Mouse (Mus musculus): ENCODE results near the gene Hck.
A peak's percentile ranks its signal among the peaks of the same experiment; 100 is the strongest.

The Hck gene

GRCm38 (mm10) chr2:153149742-153150141, 41.5 kb downstream of the Hck start:
- no peak for DNase-seq (ENCODE audit: low spot score in 2 of 2)

- no peak for DNase-seq (ENCODE audit: low spot score in 2 of 2)
Observed at GRCm38 (mm10) chr2:153151026-153151425, 42.8 kb downstream of the Hck start.

GRCm38 (mm10) chr2:153151926-153152665, 43.8 kb downstream of the Hck start:
- no peak for DNase-seq (ENCODE audit: low spot score in 2 of 2)

GRCm38 (mm10) chr2:153153033-153153450, 44.8 kb downstream of the Hck start:
- no peak for DNase-seq (ENCODE audit: low spot score in 2 of 2)

GRCm38 (mm10) chr2:153157270-153157669, 49.0 kb downstream of the Hck start:
- peak in 1 of 2 experiments; percentile 54 for DNase-seq (ENCODE audit: low spot score in 2 of 2)

GRCm38 (mm10) chr2:153160133-153160532, 51.9 kb downstream of the Hck start:
- DNase-seq (ENCODE audit: low spot score in 2 of 2) = no peak

GRCm38 (mm10) chr2:153160844-153161683, 52.8 kb downstream of the Hck start, which contains the start of gene Tm9sf4:
Gene Tm9sf4 (plus strand): TSS chr2:153161303.
- DNase-seq (ENCODE audit: low spot score in 2 of 2) = peak; percentile 94 to 95

- no peak for DNase-seq (ENCODE audit: low spot score in 2 of 2)
Observed at GRCm38 (mm10) chr2:153161684-153162080, 53.4 kb downstream of the Hck start.

GRCm38 (mm10) chr2:153167136-153167535, 58.9 kb downstream of the Hck start:
- DNase-seq (ENCODE audit: low spot score in 2 of 2) = no peak

- DNase-seq (ENCODE audit: low spot score in 2 of 2) = peak in 1 of 2 experiments; percentile 56
Observed at GRCm38 (mm10) chr2:153168134-153168820, 60.0 kb downstream of the Hck start.

- no peak for DNase-seq (ENCODE audit: low spot score in 2 of 2)
Observed at GRCm38 (mm10) chr2:153170490-153171224, 62.4 kb downstream of the Hck start.

GRCm38 (mm10) chr2:153171966-153172365, 63.7 kb downstream of the Hck start:
- no peak for DNase-seq (ENCODE audit: low spot score in 2 of 2)

- no peak for DNase-seq (ENCODE audit: low spot score in 2 of 2)
Observed at GRCm38 (mm10) chr2:153175995-153176570, 67.8 kb downstream of the Hck start.

- DNase-seq (ENCODE audit: low spot score in 2 of 2) = no peak
Observed at GRCm38 (mm10) chr2:153177188-153177587, 68.9 kb downstream of the Hck start.

- DNase-seq (ENCODE audit: low spot score in 2 of 2) = no peak
Observed at GRCm38 (mm10) chr2:153179126-153179860, 71.0 kb downstream of the Hck start.

- no peak for DNase-seq (ENCODE audit: low spot score in 2 of 2)
Observed at GRCm38 (mm10) chr2:153179961-153180360, 71.7 kb downstream of the Hck start.

GRCm38 (mm10) chr2:153186176-153186591, 77.9 kb downstream of the Hck start:
- DNase-seq (ENCODE audit: low spot score in 2 of 2) = peak in 1 of 2 experiments; percentile 35

- DNase-seq (ENCODE audit: low spot score in 2 of 2) = no peak
Observed at GRCm38 (mm10) chr2:153187848-153188247, 79.6 kb downstream of the Hck start.

- DNase-seq (ENCODE audit: low spot score in 2 of 2) = no peak
Observed at GRCm38 (mm10) chr2:153191242-153191641, 83.0 kb downstream of the Hck start.

GRCm38 (mm10) chr2:153194255-153194654, 86.0 kb downstream of the Hck start:
- DNase-seq (ENCODE audit: low spot score in 2 of 2) = no peak

Data from spleen, postnatal 10 days (tissue).